Mouse (Mus musculus): Measurements from ENCODE around the gene Oxct2a. TPM values are rescaled to one million over a fixed set of nuclear protein-coding genes. Genes with fewer than 3 reads are reported as not detected.
A peak's percentile ranks its signal among the peaks of the same experiment; 100 is the strongest.
"Not testable (repeated sequence)": the region's sequence is repeated elsewhere in the genome, so short reads cannot be mapped to it uniquely, and the experiment has no call there.

Oxct2a gene
- polyA plus RNA-seq, 1 experiment from 2014 or later: 0.18 TPM

GRCm38 (mm10) chr4:123305789-123306188 is 17.6 kb downstream of the Oxct2a start:
- Histone ChIP-seq H3K9ac (ENCODE audit: low read depth, low read length) (no peak overlapping the region), H3K4me3 (ENCODE audit: low read depth, low read length) (no peak overlapping the region), H3K36me3 (ENCODE audit: control insufficient read depth, insufficient read depth, low read length) (peaks cover 25% of the 10 kb centered on the region), H3K27ac (ENCODE audit: low read depth, low read length) (no peak overlapping the region), H3K4me1 (replicated peaks; ENCODE audit: control insufficient read depth, insufficient read depth, low read length) (no peaks in the 10 kb centered on the region), H3K4me2 (no peak overlapping the region), H3K27me3 (replicated peaks; ENCODE audit: control insufficient read depth, insufficient read depth, low read length) (no peaks in the 10 kb centered on the region), H3K9me3 (ENCODE audit: control insufficient read depth, low read length) (peaks cover 5% of the 10 kb centered on the region; the same call in 1 of the 2 replicates)
- 21% methylated on average over 3 of the region's 3 CpGs for WGBS
- ATAC-seq (replicated peaks; ENCODE audit: low FRiP score) (peak; percentile 60), DNase-seq (ENCODE audit: low spot score) (peak; percentile 60)

- WGBS: 91% methylated on average over 11 of the region's 11 CpGs
- Histone ChIP-seq H3K4me2 (no peak overlapping the region), H3K9ac (ENCODE audit: low read depth, low read length) (no peak overlapping the region), H3K9me3 (ENCODE audit: control insufficient read depth, low read length) (peaks cover 5% of the 10 kb centered on the region; the same call in 1 of the 2 replicates), H3K27me3 (replicated peaks; ENCODE audit: control insufficient read depth, insufficient read depth, low read length) (no peaks in the 10 kb centered on the region), H3K36me3 (ENCODE audit: control insufficient read depth, insufficient read depth, low read length) (peaks cover 82% of the 10 kb centered on the region), H3K27ac (ENCODE audit: low read depth, low read length) (no peak overlapping the region), H3K4me3 (ENCODE audit: low read depth, low read length) (no peak overlapping the region), H3K4me1 (replicated peaks; ENCODE audit: control insufficient read depth, insufficient read depth, low read length) (no peaks in the 10 kb centered on the region)
- DNase-seq (ENCODE audit: low spot score) (no peak), ATAC-seq (replicated peaks; ENCODE audit: low FRiP score) (no peak)
Observed at GRCm38 (mm10) chr4:123298980-123299670, 24.3 kb downstream of the Oxct2a start.

GRCm38 (mm10) chr4:123298226-123298625 is 25.2 kb downstream of the Oxct2a start:
- no peak overlapping the region for H3K27ac ChIP-seq (ENCODE audit: low read depth, low read length)
- no peak overlapping the region for H3K9ac ChIP-seq (ENCODE audit: low read depth, low read length)
- DNase-seq (ENCODE audit: low spot score) (no peak), ATAC-seq (replicated peaks; ENCODE audit: low FRiP score) (no peak)
- no peaks in the 10 kb centered on the region for H3K27me3 ChIP-seq (replicated peaks; ENCODE audit: control insufficient read depth, insufficient read depth, low read length)
- no peaks in the 10 kb centered on the region for H3K9me3 ChIP-seq (ENCODE audit: control insufficient read depth, low read length)
- 87% methylated on average over 4 of the region's 4 CpGs for WGBS
- H3K4me2 ChIP-seq: no peak overlapping the region
- H3K36me3 ChIP-seq (ENCODE audit: control insufficient read depth, insufficient read depth, low read length): peaks cover 81% of the 10 kb centered on the region
- no peaks in the 10 kb centered on the region for H3K4me1 ChIP-seq (replicated peaks; ENCODE audit: control insufficient read depth, insufficient read depth, low read length)
- H3K4me3 ChIP-seq (ENCODE audit: low read depth, low read length): no peak overlapping the region

DNA sequence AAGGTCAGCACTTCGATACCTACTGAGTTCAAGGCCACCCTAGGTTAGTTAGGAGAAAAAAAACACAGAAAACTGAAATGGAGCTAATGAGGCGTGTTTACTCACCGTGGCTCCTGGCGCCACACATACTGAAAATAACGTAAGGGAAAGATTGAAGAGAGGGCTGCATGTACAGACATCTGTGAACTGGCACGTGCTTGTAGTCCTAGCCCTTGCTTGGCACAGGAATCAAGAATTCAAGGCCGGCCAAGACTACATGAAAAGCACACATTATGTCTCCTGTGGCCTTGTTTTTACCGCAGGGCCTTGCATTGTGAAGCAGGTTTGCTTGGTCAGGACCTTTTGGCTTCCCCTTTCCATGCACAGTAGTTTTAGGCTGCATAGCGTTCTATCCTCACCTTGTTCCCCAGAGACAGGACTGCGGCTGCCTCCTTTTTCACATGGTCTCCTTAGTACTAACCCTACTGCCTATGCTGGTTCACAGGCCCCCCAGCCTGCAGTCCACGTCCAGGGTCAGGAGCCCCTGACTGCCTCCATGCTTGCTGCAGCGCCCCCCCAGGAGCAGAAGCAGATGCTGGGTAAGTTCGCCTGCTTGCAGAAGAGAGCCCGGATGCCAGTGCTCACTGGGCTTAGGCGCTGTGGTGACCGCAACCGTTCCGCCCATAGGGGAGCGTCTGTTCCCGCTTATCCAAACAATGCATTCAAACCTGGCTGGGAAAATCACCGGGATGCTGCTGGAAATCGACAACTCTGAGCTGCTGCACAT is 26.1 kb downstream of the Oxct2a start:
- DNase-seq (ENCODE audit: low spot score) (no peak), ATAC-seq (replicated peaks; ENCODE audit: low FRiP score) (no peak)
- Histone ChIP-seq H3K27me3 (replicated peaks; ENCODE audit: control insufficient read depth, insufficient read depth, low read length) (no peaks in the 10 kb centered on the region), H3K27ac (ENCODE audit: low read depth, low read length) (no peak overlapping the region), H3K9ac (ENCODE audit: low read depth, low read length) (no peak overlapping the region), H3K36me3 (ENCODE audit: control insufficient read depth, insufficient read depth, low read length) (peaks cover 81% of the 10 kb centered on the region), H3K4me2 (no peak overlapping the region), H3K4me1 (replicated peaks; ENCODE audit: control insufficient read depth, insufficient read depth, low read length) (no peaks in the 10 kb centered on the region), H3K4me3 (ENCODE audit: low read depth, low read length) (no peak overlapping the region), H3K9me3 (ENCODE audit: control insufficient read depth, low read length) (no peaks in the 10 kb centered on the region)
- WGBS: 93% methylated on average over 22 of the region's 22 CpGs

GRCm38 (mm10) chr4:123296148-123296534 is 27.3 kb downstream of the Oxct2a start:
- no peak for DNase-seq (ENCODE audit: low spot score)
- no peak overlapping the region for H3K4me3 ChIP-seq (ENCODE audit: low read depth, low read length)
- no peaks in the 10 kb centered on the region for H3K4me1 ChIP-seq (replicated peaks; ENCODE audit: control insufficient read depth, insufficient read depth, low read length)
- H3K9me3 ChIP-seq (ENCODE audit: control insufficient read depth, low read length): no peaks in the 10 kb centered on the region
- WGBS: 90% methylated on average over 5 of the region's 5 CpGs
- no peak overlapping the region for H3K9ac ChIP-seq (ENCODE audit: low read depth, low read length)
- ATAC-seq (replicated peaks; ENCODE audit: low FRiP score): no peak
- no peak overlapping the region for H3K4me2 ChIP-seq
- H3K36me3 ChIP-seq (ENCODE audit: control insufficient read depth, insufficient read depth, low read length): peaks cover 89% of the 10 kb centered on the region
- H3K27me3 ChIP-seq (replicated peaks; ENCODE audit: control insufficient read depth, insufficient read depth, low read length): no peaks in the 10 kb centered on the region
- H3K27ac ChIP-seq (ENCODE audit: low read depth, low read length): no peak overlapping the region

GRCm38 (mm10) chr4:123295516-123296147 is 27.8 kb downstream of the Oxct2a start:
- no peak overlapping the region for H3K4me3 ChIP-seq (ENCODE audit: low read depth, low read length)
- H3K9ac ChIP-seq (ENCODE audit: low read depth, low read length): no peak overlapping the region
- WGBS: 91% methylated on average over 21 of the region's 21 CpGs
- H3K9me3 ChIP-seq (ENCODE audit: control insufficient read depth, low read length): no peaks in the 10 kb centered on the region
- no peaks in the 10 kb centered on the region for H3K27me3 ChIP-seq (replicated peaks; ENCODE audit: control insufficient read depth, insufficient read depth, low read length)
- H3K4me1 ChIP-seq (replicated peaks; ENCODE audit: control insufficient read depth, insufficient read depth, low read length): no peaks in the 10 kb centered on the region
- H3K27ac ChIP-seq (ENCODE audit: low read depth, low read length): no peak overlapping the region
- H3K36me3 ChIP-seq (ENCODE audit: control insufficient read depth, insufficient read depth, low read length): peaks cover 92% of the 10 kb centered on the region
- DNase-seq (ENCODE audit: low spot score) (no peak), ATAC-seq (replicated peaks; ENCODE audit: low FRiP score) (no peak)
- H3K4me2 ChIP-seq: no peak overlapping the region

GRCm38 (mm10) chr4:123295026-123295425 is 28.4 kb downstream of the Oxct2a start:
- not testable (repeated sequence) for H3K4me1 ChIP-seq (replicated peaks; ENCODE audit: control insufficient read depth, insufficient read depth, low read length); H3K27ac ChIP-seq (ENCODE audit: low read depth, low read length); H3K9ac ChIP-seq (ENCODE audit: low read depth, low read length); H3K27me3 ChIP-seq (replicated peaks; ENCODE audit: control insufficient read depth, insufficient read depth, low read length); ATAC-seq (replicated peaks; ENCODE audit: low FRiP score); H3K4me2 ChIP-seq; H3K9me3 ChIP-seq (ENCODE audit: control insufficient read depth, low read length); H3K4me3 ChIP-seq (ENCODE audit: low read depth, low read length); DNase-seq (ENCODE audit: low spot score)
- peaks cover 91% of the 10 kb centered on the region for H3K36me3 ChIP-seq (ENCODE audit: control insufficient read depth, insufficient read depth, low read length)
- WGBS: 86% methylated on average over 15 of the region's 15 CpGs

DNA sequence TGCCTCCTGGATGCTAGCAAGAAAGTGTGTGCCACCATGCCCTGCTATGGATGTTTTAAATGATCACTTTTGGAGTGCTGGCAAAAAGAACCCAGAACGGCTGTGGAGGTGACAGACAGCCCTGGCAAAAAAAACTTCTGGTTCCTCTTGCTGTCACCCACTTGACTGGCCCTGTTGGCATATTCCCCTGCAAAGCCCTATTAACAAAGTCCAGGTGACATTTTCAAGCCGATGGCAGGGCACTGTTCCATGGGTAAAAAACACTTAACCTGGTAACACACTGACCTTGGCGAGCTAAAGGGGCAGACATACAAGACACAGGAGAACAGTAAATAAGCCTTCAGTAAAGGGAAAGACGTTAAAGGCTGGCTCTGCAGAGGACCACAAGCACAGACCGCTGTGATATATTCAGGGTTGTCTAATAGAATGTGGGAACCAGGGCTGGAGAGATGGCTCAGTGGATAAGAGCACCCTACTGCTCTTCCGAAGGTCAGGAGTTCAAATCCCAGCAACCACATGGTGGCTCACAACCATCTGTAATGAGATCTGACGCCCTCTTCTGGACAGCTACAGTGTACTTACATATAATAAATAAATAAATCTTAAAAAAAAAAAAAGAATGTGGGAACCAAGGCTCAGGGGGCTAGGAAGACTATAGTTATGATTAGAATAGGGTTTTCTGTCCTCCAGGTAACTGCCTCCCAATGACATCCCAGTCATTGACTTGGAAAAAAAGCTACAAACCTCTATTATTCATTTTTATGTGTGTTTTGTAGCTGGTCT is 29.6 kb downstream of the Oxct2a start:
- H3K9me3 ChIP-seq (ENCODE audit: control insufficient read depth, low read length): no peaks in the 10 kb centered on the region
- H3K4me2 ChIP-seq: no peak overlapping the region
- ATAC-seq (replicated peaks; ENCODE audit: low FRiP score) (no peak), DNase-seq (ENCODE audit: low spot score) (no peak)
- no peak overlapping the region for H3K4me3 ChIP-seq (ENCODE audit: low read depth, low read length)
- no peaks in the 10 kb centered on the region for H3K27me3 ChIP-seq (replicated peaks; ENCODE audit: control insufficient read depth, insufficient read depth, low read length)
- WGBS: 82% methylated on average over 7 of the region's 7 CpGs
- H3K27ac ChIP-seq (ENCODE audit: low read depth, low read length): no peak overlapping the region
- H3K36me3 ChIP-seq (ENCODE audit: control insufficient read depth, insufficient read depth, low read length): peaks cover 93% of the 10 kb centered on the region
- no peak overlapping the region for H3K9ac ChIP-seq (ENCODE audit: low read depth, low read length)
- no peaks in the 10 kb centered on the region for H3K4me1 ChIP-seq (replicated peaks; ENCODE audit: control insufficient read depth, insufficient read depth, low read length)
